Mouse (Mus musculus): Measurements from ENCODE around the gene Gipr.

GRCm38 (mm10) chr7:19211996-19212755 lies 46.2 kb upstream of the Gipr start, which contains the start of gene Gpr4:
- TF ChIP-seq CTCF (IDR thresholded peaks at IDR 0.05; ENCODE audit: control insufficient read depth, insufficient read depth, low read length) = no peak
- TF ChIP-seq POLR2A (IDR thresholded peaks at IDR 0.05; ENCODE audit: borderline replicate concordance, control insufficient read depth, low read depth, low read length) = no peak

All from bone marrow, adult 2 months (tissue).